Mouse (Mus musculus): Measurements from ENCODE around the gene Bend5. TPM values are rescaled to one million over a fixed set of nuclear protein-coding genes. Genes with fewer than 3 reads are reported as not detected.

The Bend5 gene
- total RNA-seq, 2 experiments from 2014 or later = 6.1 to 8.0 TPM

DNA sequence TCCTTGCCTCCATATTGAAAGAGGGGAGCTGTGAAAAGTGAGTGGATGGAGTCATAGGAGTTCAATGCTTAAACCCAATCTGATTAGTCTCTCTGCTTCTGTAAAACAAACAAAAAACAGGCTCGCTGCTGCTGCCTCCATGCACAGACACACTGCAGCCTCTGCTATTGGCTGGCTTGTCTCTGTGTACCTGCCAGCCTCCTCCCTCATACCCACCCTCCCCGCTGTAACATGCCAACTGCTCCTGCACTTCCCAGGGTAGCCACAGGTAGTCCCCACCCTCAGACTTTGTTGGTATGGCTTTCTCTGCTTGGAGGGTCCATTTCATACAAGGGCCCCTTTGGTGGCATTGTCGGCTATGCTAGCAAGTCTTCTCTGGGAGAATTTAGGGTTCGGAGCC lies 62.7 kb downstream of the Bend5 start:
- DNase-seq = no peak
- intact Hi-C loops (cut with DNase I) = no loop called here

DNA sequence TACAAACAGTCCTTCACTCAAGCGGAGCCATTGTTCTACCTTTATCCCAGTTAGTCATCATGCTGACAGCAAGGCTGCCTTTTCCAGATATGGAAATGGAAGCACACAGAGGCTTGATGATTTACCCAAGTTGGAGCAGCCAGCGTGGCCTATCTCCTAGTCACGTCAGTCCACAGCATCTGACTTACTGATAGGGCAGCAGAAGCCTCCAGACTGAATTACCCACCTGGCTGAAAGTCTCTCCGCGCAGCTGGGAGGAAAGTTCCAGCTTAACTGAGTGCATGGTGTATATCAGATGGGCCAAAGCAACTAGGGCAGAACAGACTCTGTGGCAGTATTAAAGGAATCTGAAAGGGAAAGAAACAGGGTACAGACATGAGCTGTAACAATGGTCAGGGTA lies 68.7 kb downstream of the Bend5 start:
- intact Hi-C loops (cut with DNase I) = no loop called here

DNA sequence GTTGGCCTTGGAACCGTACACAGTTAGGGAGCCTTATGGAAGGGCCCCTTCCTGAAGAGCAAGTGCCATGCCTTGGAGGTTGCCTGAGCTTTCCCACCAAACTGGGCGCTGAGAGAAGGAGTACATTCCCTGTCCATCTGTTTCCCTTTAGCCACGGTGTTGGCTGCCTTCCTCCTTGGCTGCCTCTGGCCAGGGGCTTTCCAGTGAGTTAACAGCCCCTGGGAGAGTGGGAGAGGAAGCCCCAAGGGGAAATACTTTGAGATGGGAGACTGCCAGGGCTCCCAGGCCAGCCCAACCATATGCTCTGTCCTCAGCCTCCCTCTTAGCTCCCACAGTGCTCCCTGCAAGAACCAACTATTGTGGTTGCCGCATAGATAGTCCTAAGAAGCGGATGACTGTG lies 70.4 kb downstream of the Bend5 start:
- intact Hi-C loops (cut with DNase I) = no loop called here
- DNase-seq = peak; percentile 42 to 59

More for the DNA sequence above, 68.7 kb downstream of the Bend5 start:
- DNase-seq = no peak

DNA sequence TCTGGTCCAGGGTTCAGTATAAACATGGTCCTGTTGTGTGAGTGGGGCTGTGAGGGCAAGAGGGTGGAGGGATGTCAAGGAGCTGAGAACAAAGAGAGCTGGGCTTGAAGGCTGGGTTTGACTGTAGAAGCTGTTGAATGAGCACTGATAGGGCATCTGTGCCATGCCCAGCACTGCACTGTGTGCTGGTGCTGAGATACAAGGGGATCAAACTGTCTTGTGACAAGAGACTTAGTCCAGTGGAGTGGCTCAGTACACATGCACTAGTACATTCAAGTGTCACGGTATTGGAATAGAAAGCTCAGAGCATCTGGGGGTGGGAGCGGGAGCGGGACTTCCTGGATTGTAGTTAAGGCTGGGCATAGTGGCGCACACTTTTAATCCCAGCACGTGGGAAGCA lies 71.4 kb downstream of the Bend5 start:
- DNase-seq = no peak
- intact Hi-C loops (cut with DNase I) = no loop called here

DNA sequence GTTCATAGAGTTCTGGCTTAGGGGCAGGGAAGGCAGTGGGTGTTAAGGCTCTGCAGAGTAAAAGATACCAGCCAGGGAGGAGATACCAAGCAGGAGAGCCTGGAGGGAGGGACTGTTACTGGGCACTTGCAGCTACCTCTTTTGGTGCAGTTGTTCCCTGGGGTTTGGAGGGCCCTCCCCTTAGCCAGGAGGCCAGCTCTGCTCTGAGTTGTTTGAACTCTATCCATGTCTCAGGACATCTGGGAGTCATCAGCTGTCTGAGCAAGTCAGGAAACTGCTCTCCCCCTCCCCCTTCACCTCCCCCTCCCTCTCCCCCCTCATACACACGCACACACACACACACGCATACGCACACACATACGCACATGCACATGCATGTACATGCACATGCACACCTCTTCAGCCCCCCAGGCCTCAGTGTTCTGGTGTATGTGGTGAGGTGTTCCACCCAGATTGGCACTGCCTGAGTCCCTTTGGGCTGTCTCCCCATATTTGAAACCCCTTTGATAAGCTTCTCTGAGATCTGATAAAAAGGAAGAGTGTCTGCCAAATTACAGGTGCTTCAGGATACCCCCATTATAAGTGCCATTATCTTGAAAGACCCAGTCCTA lies 72.5 kb downstream of the Bend5 start:
- peak in 1 of 2 experiments; percentile 14 for DNase-seq
- intact Hi-C loops (cut with DNase I) = no loop called here

GRCm38 (mm10) chr4:111493750-111494404 lies 79.1 kb downstream of the Bend5 start:
- peak in 1 of 2 experiments; percentile 12 for DNase-seq
- intact Hi-C loops (cut with DNase I) = no loop called here

DNA sequence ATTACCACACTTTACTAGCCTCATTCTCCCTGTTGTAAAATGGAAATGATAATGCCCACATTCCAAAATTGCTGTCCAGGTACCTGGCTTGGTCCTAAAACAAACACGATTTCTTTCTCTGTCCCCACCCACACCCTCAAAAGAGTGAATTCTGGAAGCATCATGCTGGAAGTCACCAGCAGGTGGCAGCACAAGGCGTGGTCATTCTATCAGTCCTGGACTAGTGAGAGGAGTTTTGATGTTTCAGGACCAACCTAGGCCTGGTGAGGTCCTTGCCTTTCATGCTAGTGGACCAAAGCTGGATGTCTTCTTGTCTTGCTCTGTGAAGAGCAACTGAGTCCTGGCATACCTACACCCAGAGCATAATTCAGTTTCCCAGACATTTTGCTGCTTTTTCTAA lies 81.1 kb downstream of the Bend5 start:
- peak; percentile 77 to 86 for DNase-seq
- intact Hi-C loops (cut with DNase I) = loop anchor here (1.0 to 5.0 kb wide), 2 partner anchors 130 to 169 kb away; no protein-coding TSS in a partner anchor

GRCm38 (mm10) chr4:111498751-111499150 lies 83.9 kb downstream of the Bend5 start:
- DNase-seq = no peak
- intact Hi-C loops (cut with DNase I) = loop anchor here (5.0 kb wide), 1 partner anchor 171 kb away; no protein-coding TSS in a partner anchor

GRCm38 (mm10) chr4:111501441-111501840 lies 86.6 kb downstream of the Bend5 start:
- no peak for DNase-seq
- intact Hi-C loops (cut with DNase I) = no loop called here

DNA sequence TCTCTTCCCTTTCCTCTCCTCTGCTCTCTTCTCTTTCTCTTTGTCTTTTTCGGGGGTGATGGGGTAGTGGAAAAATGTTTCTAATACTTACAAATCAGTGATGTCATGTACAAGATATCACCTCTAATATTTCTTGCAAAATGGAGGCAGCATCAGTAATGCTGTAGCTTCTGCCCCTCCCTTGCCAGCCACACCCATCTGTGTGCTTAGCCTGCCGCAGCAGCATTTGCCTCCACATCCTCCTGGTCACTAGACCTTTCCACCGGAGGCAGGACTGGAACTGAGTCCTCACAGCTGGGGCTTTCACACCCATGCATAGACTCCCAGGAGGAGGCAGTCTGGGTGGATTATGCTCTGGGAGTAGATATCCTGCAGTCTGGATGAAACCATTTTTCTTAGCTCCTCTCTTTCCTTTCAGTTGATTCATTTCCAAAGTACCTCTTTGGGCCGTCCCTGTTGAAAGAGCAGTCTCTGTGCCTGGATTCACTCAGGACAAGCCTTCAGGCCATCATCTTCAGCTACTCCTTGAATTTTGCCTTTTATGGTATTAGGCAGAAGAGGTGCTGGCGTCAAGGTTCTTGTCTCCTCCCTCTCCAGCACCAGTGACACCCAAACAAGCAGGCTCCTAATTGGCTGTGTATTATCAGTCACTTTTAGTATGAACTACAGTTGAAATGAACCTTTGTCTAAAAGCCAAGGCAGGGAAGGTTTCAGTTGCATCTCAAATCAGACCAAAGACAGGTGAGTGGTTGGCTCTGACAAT lies 88.3 kb downstream of the Bend5 start:
- no peak for DNase-seq
- intact Hi-C loops (cut with DNase I) = no loop called here

DNA sequence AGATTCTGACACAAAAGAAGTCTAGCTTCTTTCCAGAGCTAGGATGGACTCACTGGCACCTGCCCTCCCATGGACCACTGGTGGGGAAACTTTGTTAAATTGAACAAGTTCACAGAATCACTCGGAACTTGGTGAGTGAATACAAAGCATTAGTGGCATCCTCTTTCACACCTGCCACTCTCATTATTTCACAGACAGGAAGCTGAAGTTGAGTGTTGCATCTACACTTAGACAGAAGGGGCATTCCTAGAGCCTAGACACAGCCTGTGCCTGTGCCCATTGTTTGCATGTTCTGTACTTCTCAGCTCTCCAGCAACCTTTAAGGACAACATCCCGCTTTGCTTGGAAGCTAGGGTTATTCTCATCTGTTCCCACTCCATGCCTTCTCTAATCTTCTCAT lies 90.1 kb downstream of the Bend5 start:
- no peak for DNase-seq
- intact Hi-C loops (cut with DNase I) = no loop called here

All from heart, postnatal 14 days (tissue).